In the genomic region with DNA sequence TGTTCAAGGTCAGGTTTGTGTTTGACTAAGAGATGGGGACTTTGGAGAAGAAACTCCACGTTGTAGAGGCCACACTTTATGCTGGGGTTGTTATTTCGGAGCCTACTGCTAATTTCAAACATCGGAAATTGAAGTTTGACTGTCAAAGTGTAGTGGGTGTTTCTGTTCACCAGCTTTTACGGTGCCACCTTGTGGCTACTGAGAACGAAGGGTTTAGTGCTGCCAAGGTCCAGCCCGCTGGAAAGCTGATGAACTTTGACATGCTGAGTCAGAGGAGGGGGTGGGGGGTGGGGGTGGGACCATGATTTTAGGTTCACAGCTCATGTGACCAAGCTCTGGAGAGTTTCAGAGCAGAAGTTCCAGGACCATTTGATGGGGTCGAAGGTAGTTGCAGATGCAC, we compare ENCODE assay signal across 9 mouse cellular contexts.
A peak's percentile ranks its signal among the peaks of the same experiment; 100 is the strongest.
DNase-seq lines count a peak whose midpoint lies in the region; ATAC-seq and TF ChIP-seq lines count a peak whose summit lies in the region.
"Had no signal": no experiment of that assay in that cellular context is flagged by ENCODE, and none has a peak within 500 bp of the region (broad histone marks: within the 10 kb centered on the region; RNA-seq: fewer than 3 reads in every experiment).

No protein-coding gene starts in this region.

- H3K9ac ChIP-seq in heart, embryonic 16.5 days (ENCODE audit: low read length) = no peak overlapping the region
- no peak overlapping the region for H3K9ac ChIP-seq in liver, embryonic 14.5 days (replicated peaks)

- no peak for TF ChIP-seq EP300 in liver, embryonic 14.5 days (IDR thresholded peaks at IDR 0.05; ENCODE audit: low read depth)

- peak overlapping the region; percentile 30; the same call in 1 of the 2 replicates for H3K4me2 ChIP-seq in heart, embryonic 16.5 days (ENCODE audit: low read depth, low read length)
- no peak overlapping the region for H3K4me2 ChIP-seq in liver, embryonic 14.5 days (ENCODE audit: low read depth)

- no peak for DNase-seq in heart, adult 9 months (ENCODE audit: low spot score in 2 of 2)
- DNase-seq in 3T3-L1 (ENCODE audit: low read depth, low spot score) (peak; percentile 33), Patski (ENCODE audit: low read depth, low spot score) (no peak)
- no peak for DNase-seq in liver, embryonic 14.5 days (ENCODE audit: low read depth in 3 of 3, low spot score in 3 of 3)
- DNase-seq in yolk sac, embryonic 10.5 days (ENCODE audit: low spot score) = no peak
- DNase-seq: thymus, adult 2 months had no signal

- no peak for ATAC-seq in heart, embryonic 16.5 days (replicated peaks; ENCODE audit: extremely low read depth, insufficient read depth, low FRiP score)
- no peak for ATAC-seq in Patski
- ATAC-seq in liver, embryonic 14.5 days (ENCODE audit: insufficient read depth) = no peak
- ATAC-seq in activated CD4-positive, CD25-positive, alpha-beta regulatory T cell, adult 4 months = no peak

- 54% methylated on average over 7 of the region's 7 CpGs for WGBS in heart, embryonic 16.5 days
- 42% methylated on average over 7 of the region's 7 CpGs for WGBS in liver, embryonic 14.5 days (ENCODE audit: insufficient replicate concordance)

- peaks cover 20% of the 10 kb centered on the region for H3K4me1 ChIP-seq in heart, embryonic 16.5 days (ENCODE audit: control insufficient read depth, insufficient read depth, low read length)
- no peaks in the 10 kb centered on the region for H3K4me1 ChIP-seq in liver, embryonic 14.5 days (replicated peaks; ENCODE audit: control insufficient read depth in 2 of 2, insufficient read depth in 2 of 2, low read length in 1 of 2)

- TF ChIP-seq CTCF in Patski (IDR thresholded peaks at IDR 0.05) = peak; percentile 32
- TF ChIP-seq CTCF in liver, embryonic 14.5 days (IDR thresholded peaks at IDR 0.05; ENCODE audit: low read depth) = peak; percentile 32; the same call in 1 of the 2 replicates

- CTCF ChIA-PET in Patski (lab: Charles Lee) = no interaction called here

- no peak overlapping the region for H3K27ac ChIP-seq in heart, embryonic 16.5 days (ENCODE audit: low read length)
- H3K27ac ChIP-seq in liver, embryonic 14.5 days = no peak overlapping the region
- H3K27ac ChIP-seq: midbrain, embryonic 10.5 days had no signal

- no peak overlapping the region for H3K4me3 ChIP-seq in heart, embryonic 16.5 days (ENCODE audit: low read length)
- H3K4me3 ChIP-seq in liver, embryonic 14.5 days (ENCODE audit: insufficient read depth in 1 of 2, low read depth in 2 of 2, low read length in 2 of 2) = no peak overlapping the region
- H3K4me3 ChIP-seq: midbrain, embryonic 10.5 days had no signal

- POLR2A ChIA-PET in Patski (lab: Charles Lee) = no interaction called here

- H3K36me3 ChIP-seq in heart, embryonic 16.5 days (ENCODE audit: control insufficient read depth, insufficient read depth) = no peaks in the 10 kb centered on the region; the same call in 1 of the 2 replicates
- no peaks in the 10 kb centered on the region for H3K36me3 ChIP-seq in liver, embryonic 14.5 days (replicated peaks; ENCODE audit: control insufficient read depth, insufficient read depth, low read depth)

- H3K9me3 ChIP-seq in heart, embryonic 16.5 days (replicated peaks; ENCODE audit: control insufficient read depth, low read length) = peaks cover 2% of the 10 kb centered on the region; the same call in 1 of the 2 replicates
- H3K9me3 ChIP-seq in liver, embryonic 14.5 days (ENCODE audit: control insufficient read depth, low read length) = no peaks in the 10 kb centered on the region
- H3K9me3 ChIP-seq: midbrain, embryonic 10.5 days had no signal

- in situ Hi-C loops in Patski (cut with MboI; ENCODE audit: low pct_unique_long_range_greater_than_20kb) = no loop called here

- no peaks in the 10 kb centered on the region for H3K27me3 ChIP-seq in heart, embryonic 16.5 days (ENCODE audit: control insufficient read depth, insufficient read depth, low read length)
- no peaks in the 10 kb centered on the region for H3K27me3 ChIP-seq in Patski
- no peaks in the 10 kb centered on the region for H3K27me3 ChIP-seq in liver, embryonic 14.5 days (ENCODE audit: control insufficient read depth, insufficient read depth, low read length)
